Mouse (Mus musculus): ENCODE data around the gene Olfr462. TPM values are rescaled to one million over a fixed set of nuclear protein-coding genes. Genes with fewer than 3 reads are reported as not detected.

Gene Olfr462
- not detected in 2 replicates for polyA plus RNA-seq (2015; fragmentation: Nextera tagmentation; extraction: Ambion mirVana)

- ATAC-seq (ENCODE audit: insufficient read depth), result no peak
- Histone ChIP-seq H3K4me1 (replicated peaks) (no peaks in the 10 kb centered on the region), H3K36me3 (replicated peaks) (no peaks in the 10 kb centered on the region), H3K9me3 (replicated peaks) (no peaks in the 10 kb centered on the region), H3K4me2 (no peak within 1 kb of the TSS), H3K27me3 (no peaks in the 10 kb centered on the region), H3K4me3 (replicated peaks) (no peak within 1 kb of the TSS), H3K27ac (replicated peaks) (no peak within 1 kb of the TSS), H3K9ac (no peak within 1 kb of the TSS)
- WGBS (ENCODE audit: insufficient replicate concordance), result 59% methylated on average over 6 of the region's 6 CpGs
These were observed at the start of gene Olfr462 for GRCm38 (mm10) chr11:87892168-87892567. Gene Olfr462, minus strand, starts transcription at chr11:87892268.

- Histone ChIP-seq H3K9me3 (replicated peaks) (no peaks in the 10 kb centered on the region), H3K4me1 (replicated peaks) (no peaks in the 10 kb centered on the region), H3K4me2 (no peak overlapping the region), H3K4me3 (replicated peaks) (no peak overlapping the region), H3K9ac (no peak overlapping the region), H3K36me3 (replicated peaks) (no peaks in the 10 kb centered on the region), H3K27me3 (no peaks in the 10 kb centered on the region), H3K27ac (replicated peaks) (no peak overlapping the region)
- WGBS (ENCODE audit: insufficient replicate concordance), result 39% methylated on average over 3 of the region's 3 CpGs
- ATAC-seq (ENCODE audit: insufficient read depth), result no peak
These were observed 43.4 kb upstream of the Olfr462 start for GRCm38 (mm10) chr11:87935467-87935866.

GRCm38 (mm10) chr11:87933731-87934130, 41.7 kb upstream of the Olfr462 start:
- no peak overlapping the region for H3K4me2 ChIP-seq
- no peak for ATAC-seq (ENCODE audit: insufficient read depth)
- no peak overlapping the region for H3K4me3 ChIP-seq (replicated peaks)
- H3K9ac ChIP-seq, result no peak overlapping the region
- no peaks in the 10 kb centered on the region for H3K36me3 ChIP-seq (replicated peaks)
- 45% methylated on average over 2 of the region's 2 CpGs for WGBS (ENCODE audit: insufficient replicate concordance)
- H3K27me3 ChIP-seq, result no peaks in the 10 kb centered on the region
- H3K9me3 ChIP-seq (replicated peaks), result no peaks in the 10 kb centered on the region
- H3K27ac ChIP-seq (replicated peaks), result no peak overlapping the region
- no peaks in the 10 kb centered on the region for H3K4me1 ChIP-seq (replicated peaks)

- H3K4me2 ChIP-seq, result no peak overlapping the region
- H3K36me3 ChIP-seq (replicated peaks), result no peaks in the 10 kb centered on the region
- no peak overlapping the region for H3K4me3 ChIP-seq (replicated peaks)
- ATAC-seq (ENCODE audit: insufficient read depth), result no peak
- H3K9ac ChIP-seq, result no peak overlapping the region
- H3K27ac ChIP-seq (replicated peaks), result no peak overlapping the region
- 60% methylated on average over 2 of the region's 2 CpGs for WGBS (ENCODE audit: insufficient replicate concordance)
- no peaks in the 10 kb centered on the region for H3K27me3 ChIP-seq
- H3K9me3 ChIP-seq (replicated peaks), result no peaks in the 10 kb centered on the region
- H3K4me1 ChIP-seq (replicated peaks), result no peaks in the 10 kb centered on the region
These were observed 38.3 kb upstream of the Olfr462 start for GRCm38 (mm10) chr11:87930348-87930747.

- no peak within 1 kb of the TSS for H3K9ac ChIP-seq
- H3K27me3 ChIP-seq, result no peaks in the 10 kb centered on the region; the same call in 1 of the 2 replicates
- H3K36me3 ChIP-seq (replicated peaks), result no peaks in the 10 kb centered on the region
- 22% methylated on average over 5 of the region's 5 CpGs for WGBS (ENCODE audit: insufficient replicate concordance)
- H3K9me3 ChIP-seq (replicated peaks), result no peaks in the 10 kb centered on the region
- no peak within 1 kb of the TSS for H3K4me2 ChIP-seq
- no peak for ATAC-seq (ENCODE audit: insufficient read depth)
- no peak within 1 kb of the TSS for H3K4me3 ChIP-seq (replicated peaks)
- no peaks in the 10 kb centered on the region for H3K4me1 ChIP-seq (replicated peaks)
- H3K27ac ChIP-seq (replicated peaks), result no peak within 1 kb of the TSS
These were observed 28.9 kb upstream of the Olfr462 start, which contains the start of gene Olfr464 for GRCm38 (mm10) chr11:87920966-87921365. Gene Olfr464, minus strand, starts transcription at chr11:87920967.

- no peak overlapping the region for H3K4me2 ChIP-seq
- no peaks in the 10 kb centered on the region for H3K9me3 ChIP-seq (replicated peaks)
- ATAC-seq (ENCODE audit: insufficient read depth), result no peak
- H3K27me3 ChIP-seq, result no peaks in the 10 kb centered on the region; the same call in 1 of the 2 replicates
- no peak overlapping the region for H3K27ac ChIP-seq (replicated peaks)
- no peak overlapping the region for H3K9ac ChIP-seq
- H3K4me3 ChIP-seq (replicated peaks), result no peak overlapping the region
- H3K36me3 ChIP-seq (replicated peaks), result no peaks in the 10 kb centered on the region
- H3K4me1 ChIP-seq (replicated peaks), result no peaks in the 10 kb centered on the region
- WGBS (ENCODE audit: insufficient replicate concordance), result 45% methylated on average over 2 of the region's 2 CpGs
These were observed 28.2 kb upstream of the Olfr462 start for GRCm38 (mm10) chr11:87920301-87920700.

- H3K4me1 ChIP-seq (replicated peaks), result no peaks in the 10 kb centered on the region
- no peaks in the 10 kb centered on the region; the same call in 1 of the 2 replicates for H3K27me3 ChIP-seq
- 57% methylated on average over 1 of the region's 1 CpGs for WGBS (ENCODE audit: insufficient replicate concordance)
- H3K36me3 ChIP-seq (replicated peaks), result no peaks in the 10 kb centered on the region
- no peak overlapping the region for H3K4me3 ChIP-seq (replicated peaks)
- H3K9ac ChIP-seq, result no peak overlapping the region
- no peak for ATAC-seq (ENCODE audit: insufficient read depth)
- H3K27ac ChIP-seq (replicated peaks), result no peak overlapping the region
- H3K4me2 ChIP-seq, result no peak overlapping the region
- no peaks in the 10 kb centered on the region for H3K9me3 ChIP-seq (replicated peaks)
These were observed 23.9 kb upstream of the Olfr462 start for GRCm38 (mm10) chr11:87916005-87916404.

- Histone ChIP-seq H3K27me3 (no peaks in the 10 kb centered on the region; the same call in 1 of the 2 replicates), H3K9me3 (replicated peaks) (no peaks in the 10 kb centered on the region), H3K4me2 (no peak overlapping the region), H3K36me3 (replicated peaks) (no peaks in the 10 kb centered on the region), H3K27ac (replicated peaks) (no peak overlapping the region), H3K4me3 (replicated peaks) (no peak overlapping the region), H3K4me1 (replicated peaks) (no peaks in the 10 kb centered on the region), H3K9ac (no peak overlapping the region)
- WGBS (ENCODE audit: insufficient replicate concordance), result 58% methylated on average over 3 of the region's 3 CpGs
- no peak for ATAC-seq (ENCODE audit: insufficient read depth)
These were observed 12.3 kb upstream of the Olfr462 start for GRCm38 (mm10) chr11:87904331-87904730.

- Histone ChIP-seq H3K9ac (no peak within 1 kb of the TSS), H3K4me3 (replicated peaks) (no peak within 1 kb of the TSS), H3K4me2 (no peak within 1 kb of the TSS), H3K36me3 (replicated peaks) (no peaks in the 10 kb centered on the region), H3K27me3 (peaks cover 6% of the 10 kb centered on the region; the same call in 1 of the 2 replicates), H3K4me1 (replicated peaks) (no peaks in the 10 kb centered on the region), H3K9me3 (replicated peaks) (no peaks in the 10 kb centered on the region), H3K27ac (replicated peaks) (no peak within 1 kb of the TSS)
- ATAC-seq (ENCODE audit: insufficient read depth), result no peak
These were observed 5.2 kb upstream of the Olfr462 start, which contains the start of gene Olfr463 for GRCm38 (mm10) chr11:87897287-87897686. Gene Olfr463, minus strand, starts transcription at chr11:87897387.

GRCm38 (mm10) chr11:87884856-87885255, 7.2 kb downstream of the Olfr462 start:
- WGBS (ENCODE audit: insufficient replicate concordance), result 60% methylated on average over 5 of the region's 5 CpGs
- Histone ChIP-seq H3K9ac (no peak overlapping the region), H3K36me3 (replicated peaks) (no peaks in the 10 kb centered on the region), H3K9me3 (replicated peaks) (no peaks in the 10 kb centered on the region), H3K27me3 (no peaks in the 10 kb centered on the region), H3K27ac (replicated peaks) (no peak overlapping the region), H3K4me2 (no peak overlapping the region), H3K4me1 (replicated peaks) (no peaks in the 10 kb centered on the region), H3K4me3 (replicated peaks) (no peak overlapping the region)
- ATAC-seq (ENCODE audit: insufficient read depth), result no peak

- ATAC-seq (ENCODE audit: insufficient read depth), result no peak
- Histone ChIP-seq H3K27ac (replicated peaks) (no peak overlapping the region), H3K9me3 (replicated peaks) (no peaks in the 10 kb centered on the region), H3K4me3 (replicated peaks) (no peak overlapping the region), H3K4me2 (no peak overlapping the region), H3K27me3 (no peaks in the 10 kb centered on the region), H3K9ac (no peak overlapping the region), H3K4me1 (replicated peaks) (no peaks in the 10 kb centered on the region), H3K36me3 (replicated peaks) (no peaks in the 10 kb centered on the region)
- 29% methylated on average over 5 of the region's 5 CpGs for WGBS (ENCODE audit: insufficient replicate concordance)
These were observed 8.6 kb downstream of the Olfr462 start for GRCm38 (mm10) chr11:87883493-87883892.

GRCm38 (mm10) chr11:87881714-87882113, 10.4 kb downstream of the Olfr462 start:
- Histone ChIP-seq H3K27ac (replicated peaks) (no peak overlapping the region), H3K4me2 (no peak overlapping the region), H3K9ac (no peak overlapping the region), H3K4me3 (replicated peaks) (no peak overlapping the region), H3K27me3 (no peaks in the 10 kb centered on the region), H3K36me3 (replicated peaks) (no peaks in the 10 kb centered on the region), H3K4me1 (replicated peaks) (no peaks in the 10 kb centered on the region), H3K9me3 (replicated peaks) (no peaks in the 10 kb centered on the region)
- 41% methylated on average over 4 of the region's 4 CpGs for WGBS (ENCODE audit: insufficient replicate concordance)
- ATAC-seq (ENCODE audit: insufficient read depth), result no peak
